Mouse (Mus musculus): ENCODE measurements at regions not wholly inside any gene's neighbourhood (a gene's known extent, or its start where the extent isn't known, plus 50 kb on each side); places are given as distances from the start of the nearest gene placed in this dataset.

DNA sequence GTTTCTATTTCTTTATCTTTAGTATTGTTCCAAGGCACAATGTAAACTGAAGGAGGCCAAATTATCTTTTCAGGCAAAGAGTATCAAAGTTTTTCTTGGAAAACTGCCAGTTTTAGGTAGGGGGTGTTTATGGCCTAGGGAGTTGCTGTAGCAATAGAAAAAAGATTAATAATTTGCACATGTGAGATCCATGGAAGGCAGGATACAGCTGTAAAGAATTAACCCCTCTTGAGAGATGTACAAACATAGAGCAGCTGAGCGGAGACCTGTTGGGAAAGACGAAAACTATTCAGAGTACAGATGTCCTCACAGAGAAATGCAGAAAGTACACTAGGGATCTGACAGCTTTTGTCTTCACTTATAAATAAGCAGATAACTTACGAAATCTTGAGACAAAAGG, 176.8 kb downstream of the Fign start:
- Histone ChIP-seq H3K9ac (ENCODE audit: low read depth, low read length) (no peak overlapping the region), H3K4me1 (ENCODE audit: control insufficient read depth, insufficient read depth, low read length) (no peaks in the 10 kb centered on the region), H3K36me3 (ENCODE audit: control insufficient read depth, insufficient read depth, low read length) (no peaks in the 10 kb centered on the region), H3K79me2 (replicated peaks; ENCODE audit: control insufficient read depth, insufficient read depth, low read length) (no peaks in the 10 kb centered on the region), H3K4me3 (no peak overlapping the region), H3K27me3 (ENCODE audit: control insufficient read depth, insufficient read depth, low read length) (no peaks in the 10 kb centered on the region), H3K27ac (no peak overlapping the region)
- intact Hi-C loops (cut with DNase I), result loop anchor here (10.0 kb wide), 2 partner anchors 174 to 534 kb away; partner anchors contain the start of gene Fign
- DNase-seq, result no peak
- TF ChIP-seq CTCF (IDR thresholded peaks at IDR 0.05) (no peak), EP300 (IDR thresholded peaks at IDR 0.05; ENCODE audit: insufficient read depth, low read depth, low read length) (no peak), POLR2A (IDR thresholded peaks at IDR 0.05; ENCODE audit: insufficient read depth, low read depth, low read length) (no peak)
- WGBS, result 45% methylated on average over 3 of the region's 3 CpGs

DNA sequence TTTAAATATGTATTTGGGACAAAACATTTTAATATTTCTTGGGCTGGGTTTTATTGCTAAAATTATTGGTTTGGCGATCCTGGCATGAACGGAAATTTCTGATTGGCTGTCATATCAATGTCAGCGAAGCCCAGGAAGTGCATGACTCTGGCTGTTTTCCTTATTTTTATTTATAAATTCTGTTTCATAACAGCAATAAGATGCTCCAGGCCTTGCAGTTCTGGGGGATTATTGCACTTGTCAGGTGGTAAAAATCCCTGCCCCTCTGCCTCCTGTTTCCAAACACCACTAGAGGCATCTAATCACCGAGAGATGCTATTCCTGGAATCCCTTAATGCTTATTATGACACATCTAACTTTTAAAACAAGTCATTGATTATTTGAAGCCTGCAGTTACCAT, 177.8 kb downstream of the Fign start:
- DNase-seq, result no peak
- Histone ChIP-seq H3K4me1 (ENCODE audit: control insufficient read depth, insufficient read depth, low read length) (no peaks in the 10 kb centered on the region), H3K27me3 (ENCODE audit: control insufficient read depth, insufficient read depth, low read length) (no peaks in the 10 kb centered on the region), H3K36me3 (ENCODE audit: control insufficient read depth, insufficient read depth, low read length) (no peaks in the 10 kb centered on the region), H3K79me2 (replicated peaks; ENCODE audit: control insufficient read depth, insufficient read depth, low read length) (no peaks in the 10 kb centered on the region), H3K9ac (ENCODE audit: low read depth, low read length) (no peak overlapping the region), H3K27ac (no peak overlapping the region), H3K4me3 (no peak overlapping the region)
- intact Hi-C loops (cut with DNase I), result loop anchor here (10.0 kb wide), 2 partner anchors 175 to 535 kb away; partner anchors contain the start of gene Fign
- 86% methylated on average over 4 of the region's 4 CpGs for whole genome bisulfite sequencing
- no peak for TF ChIP-seq POLR2A (IDR thresholded peaks at IDR 0.05; ENCODE audit: insufficient read depth, low read depth, low read length)
- TF ChIP-seq EP300 (IDR thresholded peaks at IDR 0.05; ENCODE audit: insufficient read depth, low read depth, low read length), result no peak
- TF ChIP-seq CTCF (IDR thresholded peaks at IDR 0.05), result no peak

DNA sequence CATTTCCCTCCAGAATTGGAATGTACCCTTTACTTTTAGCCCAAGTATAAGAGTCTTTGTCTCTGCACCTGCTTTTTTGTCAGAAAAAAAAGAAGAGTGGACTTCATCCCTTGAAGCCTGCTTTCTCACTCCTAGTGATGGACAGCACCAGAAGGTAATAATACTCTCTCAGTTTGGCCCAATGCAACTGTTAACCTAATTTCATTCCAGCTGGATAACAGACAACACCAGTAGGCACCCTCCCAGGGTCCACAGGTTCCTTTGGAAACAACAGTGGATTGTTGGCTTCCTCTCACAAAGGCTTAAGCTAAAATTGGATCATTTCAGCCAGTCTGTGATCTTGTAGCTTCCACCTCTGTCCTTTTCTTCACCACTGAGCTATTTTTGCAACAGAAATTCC, 197.2 kb downstream of the Fign start:
- no peak overlapping the region for H3K9ac ChIP-seq (ENCODE audit: low read depth, low read length)
- intact Hi-C loops (cut with DNase I), result no loop called here
- no peak for TF ChIP-seq CTCF (IDR thresholded peaks at IDR 0.05)
- TF ChIP-seq EP300 (IDR thresholded peaks at IDR 0.05; ENCODE audit: insufficient read depth, low read depth, low read length), result no peak
- TF ChIP-seq POLR2A (IDR thresholded peaks at IDR 0.05; ENCODE audit: insufficient read depth, low read depth, low read length), result no peak
- no peaks in the 10 kb centered on the region for H3K4me1 ChIP-seq (ENCODE audit: control insufficient read depth, insufficient read depth, low read length)
- H3K79me2 ChIP-seq (replicated peaks; ENCODE audit: control insufficient read depth, insufficient read depth, low read length), result no peaks in the 10 kb centered on the region
- H3K4me3 ChIP-seq, result no peak overlapping the region
- no peak overlapping the region for H3K27ac ChIP-seq
- H3K27me3 ChIP-seq (ENCODE audit: control insufficient read depth, insufficient read depth, low read length), result no peaks in the 10 kb centered on the region
- no peaks in the 10 kb centered on the region for H3K36me3 ChIP-seq (ENCODE audit: control insufficient read depth, insufficient read depth, low read length)
- no peak for DNase-seq

DNA sequence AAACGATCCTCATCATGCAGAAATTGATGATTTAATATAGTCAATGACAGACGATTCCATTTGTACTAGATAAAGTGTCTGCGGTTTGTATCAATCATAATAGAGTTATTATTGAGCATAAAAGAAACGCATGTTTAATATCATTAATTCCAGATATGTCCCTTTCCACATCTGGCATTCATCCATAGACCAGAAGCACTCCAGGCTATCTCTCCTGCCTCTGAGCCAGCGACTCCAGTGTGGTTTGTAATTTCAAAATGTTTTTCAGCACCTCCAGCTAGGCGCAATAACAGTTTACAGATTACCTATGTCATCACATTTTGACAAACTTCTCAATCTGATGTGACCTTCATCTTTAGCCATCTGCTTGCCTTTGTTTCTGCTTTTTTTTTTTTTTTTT, 219.4 kb downstream of the Fign start:
- no peak for DNase-seq
- H3K9ac ChIP-seq (ENCODE audit: low read depth, low read length), result no peak overlapping the region
- 47% methylated on average over 6 of the region's 6 CpGs for WGBS
- TF ChIP-seq CTCF (IDR thresholded peaks at IDR 0.05) (no peak), EP300 (IDR thresholded peaks at IDR 0.05; ENCODE audit: insufficient read depth, low read depth, low read length) (no peak), POLR2A (IDR thresholded peaks at IDR 0.05; ENCODE audit: insufficient read depth, low read depth, low read length) (no peak)
- H3K4me1 ChIP-seq (ENCODE audit: control insufficient read depth, insufficient read depth, low read length), result no peaks in the 10 kb centered on the region
- H3K27ac ChIP-seq, result no peak overlapping the region
- no peaks in the 10 kb centered on the region for H3K27me3 ChIP-seq (ENCODE audit: control insufficient read depth, insufficient read depth, low read length)
- no peaks in the 10 kb centered on the region for H3K79me2 ChIP-seq (replicated peaks; ENCODE audit: control insufficient read depth, insufficient read depth, low read length)
- H3K36me3 ChIP-seq (ENCODE audit: control insufficient read depth, insufficient read depth, low read length), result no peaks in the 10 kb centered on the region
- H3K4me3 ChIP-seq, result no peak overlapping the region
- intact Hi-C loops (cut with DNase I), result no loop called here

DNA sequence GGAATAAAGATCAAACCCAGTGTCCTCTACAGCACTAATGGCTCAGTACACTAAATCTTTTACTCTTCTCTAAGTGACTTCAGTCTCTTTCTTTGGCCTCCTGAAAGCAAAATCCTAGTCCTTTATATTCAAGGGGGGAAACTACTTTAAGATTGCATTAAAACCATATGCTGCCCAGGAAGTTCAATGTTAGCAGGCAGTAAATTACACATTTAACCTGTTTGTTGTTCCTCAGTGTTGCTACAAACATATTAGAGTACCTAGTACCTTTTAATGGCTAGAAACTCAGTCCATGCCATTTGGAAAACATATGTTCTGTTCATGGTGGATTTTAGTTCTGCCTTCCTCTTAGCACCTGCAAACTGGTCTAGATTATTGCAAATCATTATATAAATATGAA, 220.5 kb downstream of the Fign start:
- no peaks in the 10 kb centered on the region for H3K79me2 ChIP-seq (replicated peaks; ENCODE audit: control insufficient read depth, insufficient read depth, low read length)
- no peaks in the 10 kb centered on the region for H3K27me3 ChIP-seq (ENCODE audit: control insufficient read depth, insufficient read depth, low read length)
- H3K4me1 ChIP-seq (ENCODE audit: control insufficient read depth, insufficient read depth, low read length), result no peaks in the 10 kb centered on the region
- no peaks in the 10 kb centered on the region for H3K36me3 ChIP-seq (ENCODE audit: control insufficient read depth, insufficient read depth, low read length)
- no peak overlapping the region for H3K4me3 ChIP-seq
- intact Hi-C loops (cut with DNase I), result no loop called here
- no peak overlapping the region for H3K9ac ChIP-seq (ENCODE audit: low read depth, low read length)
- no peak overlapping the region for H3K27ac ChIP-seq
- no peak for TF ChIP-seq POLR2A (IDR thresholded peaks at IDR 0.05; ENCODE audit: insufficient read depth, low read depth, low read length)
- no peak for TF ChIP-seq EP300 (IDR thresholded peaks at IDR 0.05; ENCODE audit: insufficient read depth, low read depth, low read length)
- no peak for TF ChIP-seq CTCF (IDR thresholded peaks at IDR 0.05)
- DNase-seq, result no peak

DNA sequence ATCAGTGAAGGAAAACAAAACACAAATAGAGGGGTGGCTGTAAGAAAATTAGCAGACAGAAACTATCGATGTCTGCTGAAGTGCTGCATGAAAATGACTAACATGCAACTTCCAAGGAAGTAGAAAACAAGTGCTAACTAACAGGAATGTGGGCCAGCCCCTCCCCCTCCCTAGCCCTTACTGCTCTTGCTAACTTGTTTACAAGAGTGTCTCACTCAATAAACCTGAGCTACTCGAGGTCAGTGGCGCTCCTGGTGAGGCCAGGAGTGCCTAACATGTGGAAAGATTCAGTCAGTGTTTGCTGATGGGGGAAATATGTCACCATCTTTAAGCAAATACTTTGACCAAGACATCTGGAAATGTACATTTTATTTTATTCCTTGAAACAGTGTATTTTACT, 221.5 kb downstream of the Fign start:
- H3K79me2 ChIP-seq (replicated peaks; ENCODE audit: control insufficient read depth, insufficient read depth, low read length), result no peaks in the 10 kb centered on the region
- no peaks in the 10 kb centered on the region for H3K36me3 ChIP-seq (ENCODE audit: control insufficient read depth, insufficient read depth, low read length)
- intact Hi-C loops (cut with DNase I), result no loop called here
- H3K4me1 ChIP-seq (ENCODE audit: control insufficient read depth, insufficient read depth, low read length), result no peaks in the 10 kb centered on the region
- H3K4me3 ChIP-seq, result no peak overlapping the region
- TF ChIP-seq POLR2A (IDR thresholded peaks at IDR 0.05; ENCODE audit: insufficient read depth, low read depth, low read length) (no peak), EP300 (IDR thresholded peaks at IDR 0.05; ENCODE audit: insufficient read depth, low read depth, low read length) (no peak), CTCF (IDR thresholded peaks at IDR 0.05) (no peak)
- no peak for DNase-seq
- H3K27me3 ChIP-seq (ENCODE audit: control insufficient read depth, insufficient read depth, low read length), result no peaks in the 10 kb centered on the region
- WGBS, result 27% methylated on average over 3 of the region's 3 CpGs
- H3K27ac ChIP-seq, result no peak overlapping the region
- no peak overlapping the region for H3K9ac ChIP-seq (ENCODE audit: low read depth, low read length)
